Mouse (Mus musculus) 416B (cell line): ENCODE data around the gene Eps15l1.

Experiments used
- DNase-seq: peaks from one replicate; pipeline ENCODE4 v3.0.0; 2011; ENCODE audit warnings: low read depth

Gene Eps15l1

DNA sequence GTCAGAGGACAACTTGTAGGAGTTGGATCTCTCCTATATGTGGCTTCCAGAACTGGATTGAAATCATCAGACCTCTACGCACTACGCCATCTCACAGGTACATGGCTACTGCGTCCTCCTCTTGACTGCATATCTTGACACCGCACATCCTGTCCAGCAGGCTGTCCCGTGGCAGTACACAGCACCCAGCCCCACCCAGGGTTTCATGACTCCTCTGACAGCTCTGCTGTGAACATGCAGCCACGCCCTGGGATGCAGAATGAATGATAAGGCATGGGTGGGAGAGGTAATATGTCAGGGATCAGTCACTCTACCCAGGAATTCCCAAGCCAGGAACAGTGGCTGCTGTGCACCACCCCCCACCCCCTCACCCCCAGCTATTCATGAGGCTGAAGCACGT is 7.4 kb downstream of the Eps15l1 start:
- DNase-seq: no peak

DNA sequence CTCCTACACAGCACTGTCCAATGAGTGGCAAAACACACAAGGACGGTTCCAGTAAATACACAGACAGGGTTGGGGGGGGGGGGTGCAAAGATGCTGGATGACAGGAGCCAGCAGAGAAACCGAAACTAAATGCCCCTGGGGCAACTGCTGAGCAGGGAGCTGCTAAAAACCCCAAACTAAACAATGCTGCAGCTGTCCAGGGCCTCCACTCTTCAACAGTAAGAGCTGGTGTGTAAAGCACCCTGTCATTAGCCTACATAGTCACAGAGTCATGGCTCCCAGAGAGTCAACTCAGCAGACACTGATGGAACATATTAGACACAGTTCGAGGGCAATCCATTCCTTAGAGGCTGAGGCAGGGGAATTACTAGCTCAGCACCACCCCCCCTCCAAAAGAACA is 11.8 kb downstream of the Eps15l1 start:
- no peak for DNase-seq

DNA sequence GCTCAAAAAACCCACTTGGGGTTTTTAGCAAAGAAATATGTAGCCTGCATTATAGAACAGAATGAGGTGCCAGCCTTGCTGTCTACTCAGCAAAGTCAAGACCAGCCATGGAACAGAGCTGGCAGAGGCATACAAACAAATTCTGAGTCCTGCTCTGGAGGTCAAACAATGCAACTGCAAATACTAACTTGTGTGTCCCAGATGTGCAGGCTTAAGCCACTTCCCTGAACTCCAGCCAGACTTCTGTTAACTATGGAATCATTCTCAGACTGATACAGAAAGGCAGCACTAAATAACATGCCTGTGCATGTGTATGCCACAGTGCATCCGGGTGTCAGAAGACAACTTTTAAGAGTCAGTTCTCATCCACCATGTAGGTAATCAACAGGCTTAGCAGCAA is 13.4 kb downstream of the Eps15l1 start:
- no peak for DNase-seq

DNA sequence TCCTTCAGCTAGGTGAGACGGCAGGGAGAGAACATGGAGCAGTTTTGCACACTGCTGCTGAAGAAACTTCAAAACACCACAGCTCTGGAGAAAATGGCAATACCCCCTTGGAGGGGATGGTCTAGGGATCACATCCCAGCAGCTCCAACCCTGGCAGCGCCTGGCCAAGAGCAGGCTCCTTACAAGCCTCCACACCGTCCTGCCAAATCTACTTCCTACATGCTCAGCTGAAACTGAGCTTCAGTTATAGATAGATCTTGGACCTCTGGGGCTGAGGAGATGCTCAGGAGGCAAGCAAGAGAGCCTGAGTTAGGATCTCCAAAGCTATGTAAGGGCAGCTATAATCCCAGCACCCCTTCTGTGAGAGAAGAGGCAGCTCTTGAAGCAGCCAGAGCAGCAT is 18.3 kb downstream of the Eps15l1 start:
- no peak for DNase-seq

DNA sequence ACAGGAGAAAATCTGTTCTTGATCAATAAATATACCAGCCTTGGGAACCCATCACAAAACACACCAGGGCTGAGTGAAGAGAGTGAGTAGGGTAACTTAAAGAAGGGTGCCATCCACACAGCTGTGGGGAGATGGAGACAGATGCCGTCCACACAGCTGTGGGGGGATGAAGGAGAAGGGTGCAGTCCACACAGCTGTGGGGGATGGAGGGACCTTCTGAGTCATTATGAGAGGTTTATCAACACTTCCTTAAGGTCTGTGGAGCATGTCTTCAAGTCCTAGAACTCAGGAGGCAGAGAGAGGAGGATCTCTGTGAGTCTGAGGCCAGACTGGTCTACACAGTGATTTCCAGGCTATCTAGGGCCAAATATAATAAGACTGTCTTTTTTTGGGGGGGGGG is 19.9 kb downstream of the Eps15l1 start:
- peak; percentile 25 for DNase-seq

DNA sequence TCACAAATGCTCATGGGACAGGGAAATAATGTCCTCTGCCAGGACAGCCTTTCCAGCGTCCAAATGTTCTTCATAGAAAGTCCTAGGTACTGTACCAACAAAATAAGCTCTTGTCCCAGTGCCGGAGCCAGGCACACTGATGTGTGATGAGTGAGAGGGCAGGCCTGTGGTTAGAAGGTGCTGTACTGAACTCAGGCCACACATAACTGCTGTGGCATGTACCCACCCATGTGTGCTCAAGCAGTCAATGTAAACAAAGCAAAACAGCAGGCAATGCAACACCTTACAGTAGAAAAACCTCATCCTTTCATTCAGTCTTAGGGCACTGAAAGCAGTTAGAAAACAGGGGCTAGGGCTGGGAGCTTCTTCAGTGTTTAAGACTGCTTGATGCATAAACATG is 35.5 kb downstream of the Eps15l1 start:
- DNase-seq: no peak

DNA sequence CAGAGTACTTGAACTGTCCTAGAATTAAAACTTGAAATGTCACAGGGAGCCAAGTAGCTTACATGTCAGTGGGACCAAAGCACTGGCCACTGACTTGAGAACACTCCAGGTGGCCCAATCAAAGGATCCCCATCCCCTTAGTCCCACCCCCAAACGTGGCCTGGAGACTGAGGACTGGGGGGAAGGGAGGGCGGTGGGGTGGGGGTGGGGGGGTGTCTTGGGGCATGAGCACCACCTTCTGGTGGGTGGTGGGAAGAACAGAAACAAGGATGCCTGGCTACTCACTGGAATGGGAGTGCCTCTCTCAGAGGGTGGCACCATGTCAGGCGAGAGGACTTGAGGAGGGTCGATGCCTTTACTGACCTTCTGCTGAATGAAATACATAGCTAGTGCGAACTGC is 38.9 kb downstream of the Eps15l1 start:
- no peak for DNase-seq

DNA sequence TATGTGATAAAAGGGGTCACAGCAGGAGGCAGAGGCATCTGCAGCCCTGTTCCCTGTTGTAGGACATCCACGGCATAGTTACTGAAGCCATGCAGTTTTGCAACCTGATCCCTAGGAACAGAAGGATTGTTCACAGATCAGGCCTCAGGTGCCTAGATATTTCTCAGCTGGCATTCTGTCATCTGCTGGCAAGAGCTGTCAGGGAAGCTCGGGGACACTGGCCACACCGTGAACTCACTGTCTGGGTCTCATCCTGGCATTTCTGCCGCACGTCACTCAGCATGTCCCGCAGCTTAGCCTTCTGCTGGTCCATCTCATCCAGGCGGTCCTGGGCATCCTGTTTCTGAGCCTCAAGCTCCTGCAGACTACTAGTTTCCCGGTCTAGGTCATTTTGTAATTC is 40.6 kb downstream of the Eps15l1 start:
- no peak for DNase-seq

DNA sequence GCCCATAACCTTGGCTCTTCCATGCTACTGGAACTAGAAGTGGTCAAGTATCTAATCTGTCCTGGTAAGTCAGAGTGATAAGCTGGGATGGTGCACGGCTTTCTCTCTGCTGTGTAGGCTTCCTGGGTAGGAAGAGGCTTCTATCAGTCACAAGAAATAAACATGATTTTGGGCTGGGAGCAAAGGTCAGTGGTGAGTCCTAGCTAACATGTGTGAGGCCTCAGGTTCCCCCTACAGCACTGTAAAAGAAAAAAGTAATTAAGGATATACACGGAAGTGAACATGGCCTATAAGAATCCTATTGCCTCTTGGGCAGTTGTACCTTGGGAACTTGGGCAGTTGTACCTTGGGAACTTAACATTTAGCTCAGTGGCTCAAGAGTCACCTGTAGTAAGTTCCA is 44.4 kb downstream of the Eps15l1 start:
- DNase-seq: no peak

DNA sequence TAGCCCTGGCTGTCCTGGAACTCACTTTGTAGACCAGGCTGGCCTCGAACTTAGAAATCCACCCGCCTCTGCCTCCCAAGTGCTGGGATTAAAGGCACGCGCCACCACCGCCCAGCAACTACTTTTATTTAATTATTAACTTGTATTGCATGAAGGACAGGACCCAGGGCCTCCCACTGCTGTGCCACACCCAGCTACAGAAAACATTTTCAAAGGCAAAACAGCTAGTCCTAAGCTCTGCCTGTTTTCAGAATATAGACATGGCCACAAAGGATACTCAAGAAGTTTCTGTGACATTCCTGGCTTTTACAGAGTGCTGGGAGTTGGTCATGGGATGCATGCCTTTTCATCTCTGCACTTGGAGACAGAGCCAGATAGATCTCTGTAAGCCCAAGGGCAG is 45.0 kb downstream of the Eps15l1 start:
- no peak for DNase-seq

DNA sequence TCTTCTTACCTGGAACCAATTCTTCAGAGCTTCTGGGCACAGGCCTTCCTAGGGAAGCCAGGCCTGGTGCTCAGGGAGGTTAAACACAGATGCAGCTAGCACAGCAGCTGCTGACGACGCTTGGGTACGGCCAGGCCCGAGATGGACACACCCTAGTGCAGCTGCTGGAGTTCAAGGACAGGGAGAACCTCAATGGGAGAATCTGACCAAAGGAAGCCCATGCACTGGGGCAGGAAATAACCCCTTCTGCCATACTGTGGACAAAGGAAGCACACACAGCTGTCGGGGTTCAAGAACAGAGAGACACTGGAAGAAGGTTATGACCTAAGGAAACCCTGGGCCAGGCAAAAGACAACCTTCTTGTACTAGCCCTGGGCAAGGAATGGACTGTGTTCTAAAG is 46.1 kb downstream of the Eps15l1 start:
- DNase-seq: peak; percentile 61

DNA sequence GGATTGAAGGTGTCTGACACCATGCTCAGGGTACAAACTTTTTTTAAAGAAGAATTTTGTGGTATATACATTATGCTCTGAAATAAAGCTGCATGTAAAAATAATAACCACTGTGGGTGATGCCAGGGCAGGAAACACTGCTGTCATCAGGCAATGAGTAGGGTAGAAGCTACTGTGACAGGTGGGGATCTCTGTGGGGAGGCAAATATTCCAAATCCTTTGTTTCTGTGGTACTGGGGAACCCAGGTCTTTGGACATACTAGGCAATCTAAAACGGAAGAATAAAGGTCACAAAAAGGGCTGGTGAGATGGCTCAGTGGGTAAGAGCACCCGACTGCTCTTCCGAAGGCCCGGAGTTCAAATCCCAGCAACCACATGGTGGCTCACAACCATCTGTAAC is 48.9 kb downstream of the Eps15l1 start:
- DNase-seq: no peak

DNA sequence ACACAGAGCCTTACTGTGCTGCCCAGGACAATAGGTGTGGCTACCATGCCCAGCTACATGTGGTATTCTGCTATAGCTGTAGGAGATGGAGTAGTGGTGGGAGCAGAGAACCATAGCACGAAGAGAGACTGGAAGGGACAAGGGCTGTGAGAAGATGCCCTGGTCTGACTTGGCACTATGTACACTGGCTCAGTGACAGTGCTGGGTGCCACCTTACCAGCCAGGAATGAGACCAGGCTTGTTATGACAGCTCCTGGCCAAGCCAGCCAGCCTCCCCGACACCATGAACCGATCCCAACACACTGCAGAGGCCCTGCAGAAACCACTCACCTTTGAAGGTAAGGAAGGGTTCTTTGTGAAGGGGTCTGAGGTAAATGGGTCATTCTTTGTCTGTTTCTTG is 49.9 kb downstream of the Eps15l1 start:
- no peak for DNase-seq

DNA sequence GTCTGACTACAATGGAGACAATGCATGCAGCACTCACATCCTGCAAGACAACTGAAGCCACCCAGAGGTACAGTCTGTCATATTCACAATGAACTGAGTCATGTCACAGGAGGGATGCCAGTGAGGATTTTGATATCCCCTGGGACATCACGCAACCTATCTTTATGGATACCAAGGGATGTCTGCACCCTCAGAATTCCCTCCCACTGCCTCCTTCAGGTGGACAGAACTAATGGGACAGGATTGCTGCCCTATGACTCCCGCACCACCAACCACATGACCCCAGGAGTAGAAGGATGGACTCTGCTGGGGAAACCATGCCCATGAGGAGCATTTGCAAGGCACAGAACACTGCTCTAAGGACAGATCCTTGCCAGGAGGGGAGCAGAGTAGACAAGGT is 54.8 kb downstream of the Eps15l1 start:
- no peak for DNase-seq

DNA sequence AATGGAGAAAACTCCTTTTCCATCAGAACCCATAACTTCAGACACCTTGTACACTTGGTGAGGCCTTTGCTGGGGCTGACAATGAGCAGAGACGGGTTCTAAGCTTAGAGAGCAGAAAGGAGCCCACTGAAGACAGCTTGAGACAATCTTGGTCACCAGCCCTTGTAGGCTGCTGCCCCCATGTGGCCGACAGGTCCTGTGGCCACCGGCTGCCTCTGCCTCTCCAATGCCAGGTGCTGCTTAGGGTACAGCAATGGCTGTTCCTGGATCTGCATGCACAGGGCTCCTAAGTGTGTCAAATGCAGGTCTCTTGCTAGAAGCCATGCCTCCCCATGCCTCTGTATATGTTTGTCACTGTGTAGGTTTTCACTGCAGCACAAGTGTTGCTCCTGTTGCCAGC is 55.4 kb downstream of the Eps15l1 start:
- DNase-seq: peak; percentile 80

DNA sequence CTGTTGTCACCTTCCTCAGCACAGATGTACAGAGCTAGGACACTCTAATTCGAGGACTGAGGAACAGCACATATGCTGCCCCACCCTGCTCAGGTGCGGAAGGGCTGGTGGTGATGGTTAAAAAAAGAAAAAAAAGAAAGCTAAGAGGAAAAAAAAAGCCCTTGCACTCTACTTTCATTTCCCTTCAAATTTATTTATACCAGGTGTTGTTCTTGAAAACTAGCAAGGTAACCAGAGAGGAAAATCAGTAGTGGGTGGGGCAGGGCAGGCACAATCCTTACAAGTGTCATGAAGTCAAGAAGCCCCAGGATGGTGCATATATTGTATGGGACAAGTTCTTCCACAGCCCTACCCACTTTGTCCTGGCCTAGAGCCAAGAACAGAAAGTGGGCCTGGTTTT is 56.2 kb downstream of the Eps15l1 start:
- no peak for DNase-seq

DNA sequence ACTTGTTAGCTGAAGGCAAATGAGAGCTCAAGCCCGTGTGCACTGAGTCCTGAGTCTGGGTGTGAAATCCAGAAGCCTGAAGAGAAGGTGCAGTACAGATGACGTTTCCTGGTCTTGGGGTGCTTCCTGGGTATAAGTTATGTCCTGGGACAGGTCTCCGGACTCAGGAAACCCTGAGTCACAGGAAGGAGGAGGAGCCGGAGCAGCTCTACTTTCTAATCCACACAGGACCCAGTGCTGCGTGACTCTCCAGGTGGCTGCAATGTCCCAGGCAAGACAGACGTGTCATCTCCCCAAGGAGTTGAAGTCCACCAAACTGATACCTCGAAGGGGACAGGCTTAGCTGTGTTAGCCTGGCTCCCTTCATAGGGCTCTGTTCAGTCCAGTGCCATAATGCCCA is 57.8 kb downstream of the Eps15l1 start:
- DNase-seq: peak; percentile 45

DNA sequence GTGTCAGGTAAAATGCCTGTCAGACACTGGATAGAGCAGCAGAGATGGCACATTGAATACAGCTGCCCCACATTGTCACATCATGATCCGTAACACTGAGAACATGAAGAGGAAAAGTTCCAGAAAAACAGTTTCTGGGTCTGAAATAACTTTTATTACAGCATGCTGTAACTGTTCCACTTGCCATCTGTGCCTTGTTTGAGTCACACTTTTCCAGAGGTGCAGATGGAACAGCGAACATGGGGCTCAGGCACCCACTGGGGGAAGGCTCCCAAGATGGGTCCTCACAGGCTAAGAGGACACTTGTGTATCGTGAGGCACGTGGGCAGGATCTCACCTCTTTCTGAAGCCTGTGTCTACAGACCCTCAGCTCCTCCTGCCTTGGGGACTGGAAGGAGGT is 58.5 kb downstream of the Eps15l1 start:
- no peak for DNase-seq

DNA sequence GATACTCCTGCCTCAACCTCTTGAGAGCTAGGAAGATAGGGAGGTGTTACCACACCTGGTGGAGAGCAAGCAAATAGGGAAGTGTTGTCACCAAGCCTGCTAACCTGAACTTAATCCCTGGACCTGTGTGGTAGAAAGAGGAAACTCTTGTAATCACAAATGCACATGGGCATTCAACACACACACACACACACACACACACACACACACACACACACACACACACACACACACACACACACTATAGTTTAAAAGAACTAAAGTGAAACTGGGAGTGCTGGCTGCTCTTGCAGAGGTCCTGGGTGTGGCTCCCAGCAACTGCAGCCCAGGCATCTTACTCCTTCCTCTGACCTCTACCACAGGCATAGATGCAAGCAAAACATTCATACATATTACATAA is 61.1 kb downstream of the Eps15l1 start:
- no peak for DNase-seq

DNA sequence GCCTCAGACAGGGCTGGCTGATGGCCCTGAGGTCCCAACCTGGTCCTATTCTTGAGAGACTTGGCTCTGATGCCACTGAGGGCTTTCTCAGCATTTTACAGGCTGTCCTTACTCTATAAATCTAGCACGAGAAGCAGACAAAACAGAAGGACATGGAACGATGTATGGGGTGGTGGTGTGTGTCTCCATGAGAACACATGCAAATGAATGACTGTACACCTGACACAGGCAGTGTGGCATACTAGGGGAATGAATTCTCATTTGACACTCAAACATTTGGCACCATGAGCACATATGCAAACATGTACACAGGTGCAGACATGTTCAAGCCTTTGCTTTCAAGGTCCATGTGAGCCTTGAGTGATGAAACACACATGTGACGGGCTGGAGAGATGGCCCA is 64.7 kb downstream of the Eps15l1 start:
- DNase-seq: no peak

DNA sequence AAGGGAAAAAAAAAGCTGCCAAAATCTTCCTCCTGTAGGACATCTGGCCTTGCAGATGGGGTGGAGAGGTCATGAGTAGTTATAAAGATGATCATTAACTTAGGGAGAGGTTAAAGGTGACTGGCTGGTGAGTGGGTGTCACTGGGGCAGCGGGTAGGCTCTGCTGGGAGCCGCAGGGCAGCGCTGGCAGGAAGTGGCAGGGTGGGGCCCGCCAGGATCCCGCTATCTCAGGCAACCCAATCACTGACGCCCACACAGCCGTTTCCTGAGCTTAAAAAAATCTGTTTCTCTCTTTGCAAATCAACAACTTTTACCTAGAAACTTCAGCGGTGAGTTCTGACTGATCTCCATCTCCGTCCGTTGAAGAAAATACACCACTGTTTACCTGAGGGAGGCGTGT is 67.0 kb downstream of the Eps15l1 start:
- DNase-seq: peak; percentile 63

DNA sequence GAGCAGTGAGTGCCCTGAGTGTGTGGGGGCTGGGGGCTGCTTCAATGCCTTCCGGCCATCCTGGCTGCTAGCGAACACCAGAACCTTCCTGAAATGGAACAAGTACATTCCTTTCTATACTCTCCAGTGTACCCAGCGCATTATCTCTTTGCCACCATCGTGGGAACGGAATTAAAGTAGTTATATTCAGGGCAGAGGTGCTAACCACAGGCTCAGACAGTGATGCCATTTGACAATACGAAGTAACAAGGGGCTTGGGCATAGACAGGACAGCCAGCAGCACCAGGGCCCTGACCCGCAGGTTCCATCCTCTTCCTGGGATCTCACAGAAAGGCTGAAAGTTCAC is 67.6 kb downstream of the Eps15l1 start:
- no peak for DNase-seq

DNA sequence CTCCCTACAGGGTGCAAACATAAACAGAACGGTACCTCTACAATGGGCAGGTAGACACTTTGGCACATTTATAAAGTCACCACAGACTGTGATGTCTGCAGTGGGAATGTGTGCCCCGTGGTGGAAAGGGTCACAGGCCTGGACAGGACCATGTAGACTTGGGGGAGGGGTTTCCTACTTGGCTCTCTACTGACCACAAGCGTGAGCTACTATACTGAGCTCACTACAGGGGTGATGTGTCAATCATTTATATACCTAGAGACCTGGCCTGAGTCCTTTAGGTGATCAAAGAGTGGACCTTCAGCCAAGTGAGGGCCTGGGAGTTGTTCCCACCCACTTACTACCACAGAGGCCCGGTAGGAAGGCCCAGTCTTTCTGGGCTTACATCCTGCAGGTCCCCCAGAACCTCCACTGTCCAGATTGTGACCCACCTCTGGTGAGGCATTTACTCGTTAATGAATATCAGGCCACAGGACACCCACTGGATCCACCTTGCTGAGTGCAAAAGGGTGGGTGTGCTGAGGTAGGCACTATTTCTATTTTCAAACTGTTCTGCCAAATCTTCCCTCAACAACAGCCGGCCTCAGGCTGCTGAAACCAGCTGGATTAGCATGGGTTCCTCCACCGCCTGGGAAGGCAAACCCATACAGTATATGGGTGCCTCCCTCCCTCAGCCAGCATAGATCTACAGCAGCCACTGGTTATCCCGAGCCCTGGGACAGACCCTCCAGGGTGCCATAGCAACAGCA is 68.1 kb downstream of the Eps15l1 start:
- DNase-seq: no peak

DNA sequence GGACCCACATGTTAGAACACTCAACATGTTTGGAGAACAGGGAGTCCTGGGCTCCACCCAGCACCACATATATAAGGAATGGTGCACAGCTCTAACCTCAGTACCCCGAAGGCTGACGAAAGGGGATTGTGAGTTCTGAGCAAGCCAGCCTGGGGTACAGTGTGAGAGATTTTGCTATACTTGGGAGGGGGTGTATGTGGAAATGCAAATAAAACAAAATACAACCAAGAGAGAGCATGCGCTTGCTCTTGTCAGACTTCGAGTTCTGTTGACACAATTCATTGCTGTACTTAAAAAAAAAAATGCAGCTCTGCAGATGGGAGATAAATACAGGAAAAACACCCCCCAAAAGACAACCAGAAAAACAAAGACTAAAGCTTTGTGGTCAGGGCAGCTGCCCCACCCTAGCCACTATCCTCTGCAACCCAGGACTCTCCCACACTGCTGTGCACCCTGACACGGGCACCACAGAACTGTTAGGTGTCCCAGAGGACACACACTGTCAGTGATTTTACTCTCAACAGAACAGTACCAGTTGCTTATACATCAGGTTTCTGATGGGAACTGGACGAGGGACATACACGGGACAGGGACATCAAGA is 69.8 kb downstream of the Eps15l1 start:
- DNase-seq: no peak
